Mouse (Mus musculus): Measurements from ENCODE around the gene Il15. TPM values are rescaled to one million over a fixed set of nuclear protein-coding genes. Genes with fewer than 3 reads are reported as not detected.

The Il15 gene
- total RNA-seq (2021): 10 to 100 TPM; 10.3 to 14.4 TPM

DNA sequence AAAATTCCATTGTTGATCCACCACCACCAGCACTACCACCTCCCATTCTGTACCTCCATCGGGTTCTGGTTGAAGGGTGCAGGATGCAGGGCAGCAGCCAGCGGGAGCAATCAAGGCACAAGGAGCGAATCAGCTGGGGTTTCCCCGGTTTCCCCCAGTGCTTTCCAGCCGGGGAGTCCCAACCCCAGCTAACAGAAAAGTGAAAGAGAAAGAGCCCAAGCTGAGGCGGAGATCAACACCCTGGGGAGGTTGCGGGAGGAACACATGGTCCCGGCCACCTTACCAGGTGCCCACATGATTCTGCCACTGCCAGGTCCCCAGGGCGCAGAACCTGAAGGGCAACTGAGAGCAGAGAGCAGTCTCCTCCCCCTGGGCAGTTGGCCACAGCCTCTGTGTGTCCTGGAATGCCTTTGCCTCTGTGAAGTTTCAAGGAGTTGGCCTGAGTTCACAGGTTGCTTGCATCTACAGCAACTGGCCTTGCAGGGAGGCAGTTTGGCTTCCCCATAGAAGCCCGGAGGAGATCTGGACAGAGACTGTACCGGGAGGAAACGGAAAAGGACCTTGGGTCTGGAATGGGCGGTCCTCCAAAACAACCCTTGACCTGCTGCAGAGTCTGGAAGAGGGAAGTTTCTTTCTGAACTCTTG is at the start of gene Il15:
TSS of gene Il15 (minus strand) at position 537 of the 645 bp plus-strand sequence.
- intact Hi-C loops (cut with DNase I): no loop called here
- DNase-seq: peak; percentile 87 to 88

GRCm38 (mm10) chr8:82444897-82445296 is 41.9 kb upstream of the Il15 start:
- intact Hi-C loops (cut with DNase I): no loop called here
- DNase-seq: no peak

DNA sequence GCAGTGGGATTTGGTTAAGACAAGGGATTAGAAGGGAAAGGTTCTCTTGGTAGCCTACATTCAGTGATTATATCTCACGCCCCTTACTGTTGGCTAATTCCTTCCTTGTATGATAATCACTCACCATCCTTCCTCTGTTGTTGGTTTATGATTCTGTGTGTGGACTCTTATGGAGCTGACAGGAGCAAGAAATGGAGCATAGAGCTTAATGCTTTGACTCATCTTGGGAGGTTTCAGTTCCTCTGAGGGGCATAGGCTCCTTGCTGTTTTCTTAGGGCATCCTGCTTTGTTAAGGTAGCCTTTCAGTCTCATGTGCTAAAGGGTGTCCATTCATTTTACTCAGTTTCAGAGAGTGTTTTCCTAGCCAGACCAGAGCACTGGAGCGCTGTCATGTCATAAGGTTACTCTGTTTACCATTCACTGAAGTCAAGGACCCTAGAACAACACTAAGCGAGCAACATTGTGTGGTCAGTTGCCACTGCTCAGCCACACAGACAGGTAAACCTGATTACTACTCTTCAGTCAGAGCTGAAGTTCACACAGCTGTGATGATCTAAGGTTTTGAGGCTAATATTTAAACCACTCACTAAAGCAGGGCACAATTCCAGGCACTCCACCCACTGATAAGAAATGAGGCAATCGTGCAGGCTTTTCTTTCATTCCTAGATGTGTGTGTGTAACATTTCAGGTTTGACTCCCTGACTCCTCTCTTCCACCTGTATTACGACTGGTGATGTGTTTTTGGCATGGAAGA is 13.7 kb upstream of the Il15 start:
- DNase-seq: no peak
- intact Hi-C loops (cut with DNase I): no loop called here

- no peak for DNase-seq
- intact Hi-C loops (cut with DNase I): no loop called here
These were observed 12.5 kb upstream of the Il15 start for GRCm38 (mm10) chr8:82415485-82415884.

GRCm38 (mm10) chr8:82410135-82410534 is 7.1 kb upstream of the Il15 start:
- no peak for DNase-seq
- intact Hi-C loops (cut with DNase I): no loop called here

DNA sequence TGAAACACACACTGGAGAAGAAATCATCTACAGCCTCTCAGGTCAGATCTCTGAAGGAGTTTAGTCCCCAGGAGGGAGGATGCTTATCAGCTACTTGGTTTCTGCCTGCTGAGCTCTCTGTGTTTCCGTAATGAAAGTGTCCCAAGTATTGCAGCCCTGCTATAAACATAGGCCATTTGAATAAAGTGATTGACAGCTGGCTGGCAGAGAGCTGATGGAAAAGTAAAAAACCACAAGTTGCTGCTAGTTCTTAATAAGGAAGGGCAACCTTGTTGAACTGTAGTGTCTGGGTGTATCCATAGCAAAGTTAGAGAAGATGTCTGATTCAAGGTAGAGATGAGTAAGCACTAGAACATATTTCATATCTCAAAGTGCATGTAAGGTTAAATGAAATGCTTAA is 4.0 kb upstream of the Il15 start:
- DNase-seq: no peak
- intact Hi-C loops (cut with DNase I): no loop called here

- no peak for DNase-seq
- intact Hi-C loops (cut with DNase I): no loop called here
These were observed 1.0 kb upstream of the Il15 start for GRCm38 (mm10) chr8:82404068-82404467.

- intact Hi-C loops (cut with DNase I): no loop called here
- peak; percentile 73 to 79 for DNase-seq
These were observed 749 bp downstream of the Il15 start for GRCm38 (mm10) chr8:82402261-82402685.

DNA sequence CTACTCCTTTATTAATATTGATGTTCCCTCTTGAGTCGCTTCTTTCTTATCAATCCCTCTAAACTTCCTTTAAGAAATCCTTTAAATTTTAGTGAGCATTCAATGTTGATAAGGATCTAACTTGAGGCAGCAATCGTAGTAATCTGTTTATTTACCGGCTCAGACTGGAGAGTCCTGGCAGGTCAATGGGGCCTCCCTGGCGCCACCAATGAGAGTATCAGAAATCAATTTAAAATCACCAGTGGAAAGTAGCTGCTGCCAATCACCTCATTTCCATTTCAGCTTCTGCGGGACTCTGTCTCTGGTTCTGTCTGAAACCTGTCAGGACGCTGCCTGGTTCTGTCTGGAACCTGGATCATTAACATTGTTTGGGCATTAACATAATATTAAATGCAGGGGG is 1.5 kb downstream of the Il15 start:
- DNase-seq: no peak
- intact Hi-C loops (cut with DNase I): no loop called here

DNA sequence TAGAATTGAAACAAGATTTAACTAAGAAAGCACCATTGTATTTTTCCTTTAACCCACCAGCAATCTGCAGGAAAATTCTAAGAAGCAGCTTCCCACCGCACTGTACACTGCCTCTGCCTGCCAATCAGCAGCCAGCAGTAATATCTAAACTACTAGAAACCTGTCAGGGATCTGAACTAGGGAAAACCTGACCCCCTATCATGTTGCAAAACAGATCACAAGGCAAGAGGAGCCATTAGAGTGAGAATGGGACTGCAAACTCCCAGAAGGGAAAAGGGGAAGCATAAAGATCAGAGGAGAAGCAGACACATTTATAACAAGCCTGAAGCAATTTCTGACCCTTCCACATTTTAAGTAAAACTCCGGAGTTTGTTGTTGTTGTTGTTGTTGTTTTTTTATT is 2.0 kb downstream of the Il15 start:
- no peak for DNase-seq
- intact Hi-C loops (cut with DNase I): no loop called here

- no peak for DNase-seq
- intact Hi-C loops (cut with DNase I): no loop called here
These were observed 2.6 kb downstream of the Il15 start for GRCm38 (mm10) chr8:82400376-82400775.

DNA sequence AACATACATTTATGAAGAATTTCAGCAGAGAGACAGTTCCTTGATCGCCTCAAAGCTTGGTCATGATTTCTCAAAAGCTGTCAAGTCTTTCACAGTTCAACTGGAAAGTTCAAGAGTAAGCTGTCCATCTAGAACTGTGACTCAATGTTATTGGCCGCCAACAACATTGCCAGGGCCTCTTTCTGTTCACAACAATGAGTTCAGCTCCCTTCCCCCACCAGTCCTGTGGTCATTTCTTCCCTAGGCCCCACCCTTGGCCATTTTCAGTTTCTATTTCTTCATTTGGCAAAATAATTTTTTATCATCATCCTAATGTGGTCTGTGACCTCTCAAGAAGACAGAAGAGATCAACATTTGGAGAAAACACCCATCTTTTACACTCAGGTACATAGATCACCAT is 4.5 kb downstream of the Il15 start:
- DNase-seq: no peak
- intact Hi-C loops (cut with DNase I): no loop called here

DNA sequence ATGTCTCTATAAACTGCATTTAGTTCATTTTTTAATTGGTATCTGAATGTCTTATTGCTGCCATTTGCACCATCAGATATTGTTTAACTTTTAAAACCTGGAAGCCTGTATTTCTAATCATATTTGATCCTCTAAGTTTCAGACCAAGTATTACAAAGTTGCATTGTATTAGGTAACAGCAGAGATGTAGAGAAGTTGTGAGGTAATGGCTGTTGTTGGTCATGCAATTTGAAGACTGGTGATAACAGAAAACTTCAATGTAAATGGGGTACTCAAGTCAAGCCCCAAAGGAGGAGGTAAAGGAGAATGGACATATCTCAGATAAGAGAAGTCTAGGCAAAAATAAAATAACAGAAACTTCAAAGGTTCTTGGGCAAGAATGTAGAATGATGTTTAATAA is 11.8 kb downstream of the Il15 start:
- intact Hi-C loops (cut with DNase I): no loop called here
- no peak for DNase-seq

DNA sequence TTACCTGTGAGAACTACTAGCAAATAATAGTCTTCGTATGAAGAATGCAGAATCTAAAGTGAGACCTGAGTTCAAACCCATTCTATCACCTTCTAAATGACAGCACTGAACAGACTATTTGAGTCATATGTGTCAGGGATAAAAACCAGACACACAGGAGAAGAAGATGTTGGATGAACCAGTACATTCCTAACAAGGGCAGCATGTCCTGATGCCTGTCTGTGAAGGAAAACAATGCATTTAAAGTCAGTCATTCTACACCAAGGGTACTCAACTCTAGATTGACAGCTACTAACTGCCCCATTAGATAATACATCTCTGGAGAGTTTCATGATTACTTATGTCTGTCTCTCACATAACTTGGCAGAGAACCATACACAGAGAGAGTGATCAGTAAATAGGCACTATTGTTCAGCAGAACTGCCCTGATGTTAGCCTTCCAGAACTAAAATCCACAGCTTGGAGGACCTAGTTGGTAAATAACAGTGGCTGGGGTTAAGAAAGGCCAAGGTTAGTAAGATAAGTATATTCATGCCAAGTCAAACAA is 14.6 kb downstream of the Il15 start:
- intact Hi-C loops (cut with DNase I): no loop called here
- DNase-seq: peak in 1 of 2 experiments; percentile 14

GRCm38 (mm10) chr8:82387614-82388013 is 15.4 kb downstream of the Il15 start:
- DNase-seq: no peak
- intact Hi-C loops (cut with DNase I): no loop called here

DNA sequence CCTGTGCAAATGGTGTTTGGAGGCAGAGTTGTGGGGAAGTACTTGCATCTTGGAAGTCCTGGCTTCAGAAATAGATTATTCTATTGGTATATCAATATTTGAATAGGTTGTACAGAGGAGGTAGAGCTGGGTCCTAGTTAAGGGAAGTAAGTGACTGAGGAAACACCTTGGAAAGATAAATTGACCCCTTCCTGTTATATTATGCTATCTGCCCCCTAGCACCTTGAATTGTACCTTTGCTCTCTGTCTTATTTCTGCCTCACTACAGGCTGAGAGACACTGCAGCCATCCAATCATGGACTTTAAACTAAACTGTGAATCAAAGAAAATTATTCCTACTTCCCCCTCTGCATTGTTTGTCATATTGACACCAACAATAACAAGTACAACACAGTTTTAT is 17.2 kb downstream of the Il15 start:
- no peak for DNase-seq
- intact Hi-C loops (cut with DNase I): no loop called here

DNA sequence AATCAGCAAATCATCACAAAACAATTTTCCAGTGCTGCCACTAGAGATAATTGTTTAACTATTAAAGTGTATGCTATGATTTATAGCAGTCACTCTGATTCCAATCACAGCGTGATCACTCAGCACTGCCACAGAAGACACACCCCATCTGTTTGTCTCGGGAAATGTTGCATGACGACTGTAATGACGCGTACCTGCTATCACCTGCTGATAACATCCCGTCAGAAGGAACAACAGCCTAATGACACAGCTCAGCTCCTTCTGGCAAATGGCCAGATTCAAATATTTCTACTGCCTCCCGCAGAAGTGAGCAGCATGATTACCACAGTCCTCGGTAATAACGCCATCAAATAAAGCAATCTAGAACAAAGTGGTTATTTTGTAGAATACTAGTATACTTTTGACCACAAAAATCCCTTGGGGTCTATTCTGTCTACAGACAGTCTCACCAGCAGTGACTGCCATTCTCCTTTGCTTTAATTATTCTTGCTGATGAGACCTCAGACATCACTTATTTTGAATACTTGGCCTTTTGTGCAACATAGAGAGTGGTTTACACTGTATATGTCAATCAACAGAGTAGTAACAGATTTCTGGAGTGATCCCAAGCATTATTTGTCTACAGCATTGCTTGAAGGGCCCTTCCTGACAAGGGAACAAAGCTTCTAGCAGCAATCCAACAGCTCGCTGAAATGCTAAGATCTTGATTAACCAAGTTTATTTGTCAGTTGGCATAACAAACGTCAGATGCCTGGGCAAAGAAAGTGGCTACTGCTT is 18.4 kb downstream of the Il15 start:
- intact Hi-C loops (cut with DNase I): no loop called here
- no peak for DNase-seq

DNA sequence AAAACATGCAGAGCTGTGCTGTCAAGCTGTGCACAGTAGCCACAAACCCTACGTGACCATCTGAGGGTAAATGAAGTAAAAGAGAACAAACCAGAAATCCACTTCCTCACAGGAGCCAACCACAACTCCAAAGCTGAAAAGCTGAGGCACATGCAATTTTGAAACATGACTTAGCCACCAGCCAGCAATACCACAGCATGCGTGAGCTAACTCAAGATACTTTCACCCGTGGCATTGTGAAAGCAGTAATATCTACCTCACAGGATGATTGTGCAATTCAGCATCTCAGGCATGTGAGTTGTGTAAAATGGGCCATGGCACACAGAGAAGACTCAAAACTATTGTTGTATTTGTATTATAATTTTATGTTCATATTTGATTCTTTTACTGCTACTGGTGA is 19.7 kb downstream of the Il15 start:
- peak in 1 of 2 experiments; percentile 10 for DNase-seq
- intact Hi-C loops (cut with DNase I): no loop called here

- intact Hi-C loops (cut with DNase I): no loop called here
- no peak for DNase-seq
These were observed 20.7 kb downstream of the Il15 start for GRCm38 (mm10) chr8:82382316-82382715.

DNA sequence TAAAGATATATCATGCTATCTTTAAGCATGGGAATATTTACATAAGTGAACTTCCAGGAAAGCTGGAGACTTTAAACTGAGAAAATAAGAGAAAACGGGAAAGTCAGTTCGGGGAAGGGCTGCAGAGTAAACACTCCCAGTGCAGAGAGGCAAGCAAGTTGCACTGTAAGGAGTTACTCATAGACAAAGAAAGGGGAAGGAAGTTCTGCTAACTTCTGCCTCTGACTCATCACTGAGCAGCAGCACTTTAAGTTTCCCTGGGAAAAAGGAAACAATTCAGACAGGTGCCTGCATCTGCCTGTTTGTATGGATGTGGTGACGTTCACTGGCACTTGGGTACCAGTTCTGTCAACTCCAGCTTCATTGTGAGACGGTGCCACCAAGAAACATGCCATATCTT is 28.6 kb downstream of the Il15 start:
- intact Hi-C loops (cut with DNase I): no loop called here
- DNase-seq: no peak

DNA sequence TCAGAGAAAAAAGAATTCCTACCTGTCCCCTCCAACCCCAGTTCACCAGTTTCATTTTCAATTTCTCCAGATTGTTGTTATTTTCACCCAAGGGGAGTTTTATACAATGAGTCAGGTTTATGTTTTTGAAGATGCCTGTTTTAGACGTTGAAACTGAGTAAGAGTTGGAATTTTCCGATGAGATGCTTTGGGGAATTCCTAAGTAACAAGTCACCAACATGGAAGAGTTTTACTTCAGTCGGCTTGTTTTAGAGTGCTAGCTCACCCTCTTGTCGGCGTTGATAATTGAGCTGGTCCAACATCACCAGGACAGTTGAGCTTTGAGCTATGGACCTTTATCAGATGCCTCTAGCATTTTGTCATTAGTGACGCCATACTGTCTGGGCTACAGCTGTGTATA is 30.2 kb downstream of the Il15 start:
- intact Hi-C loops (cut with DNase I): no loop called here
- DNase-seq: no peak

Measured in heart, postnatal 10 days (tissue).